Mouse (Mus musculus) brain, embryonic 14.5 days (tissue): ENCODE results near the gene Wdr90.

ENCODE experiments used
- CTCF ChIP-seq: fragments of 200-500 bp; IDR thresholded peaks from 2 replicates; pipeline ENCODE4 v1.5.1; 2012; ENCODE audit warnings: inconsistent platforms, mild to moderate bottlenecking, moderate library complexity, borderline replicate concordance; ENCODE audit not compliant: insufficient read depth, insufficient read length; ENCODE audit errors: extremely low read depth
- POLR2A ChIP-seq: fragments of 200-500 bp; IDR thresholded peaks from 2 replicates; pipeline ENCODE4 v1.6.1; 2012; ENCODE audit warnings: mild to moderate bottlenecking, inconsistent platforms, borderline replicate concordance; ENCODE audit not compliant: poor library complexity, insufficient read depth, insufficient read length, severe bottlenecking; ENCODE audit errors: extremely low read depth

GRCm38 (mm10) chr17:25833291-25833663 lies 28.0 kb downstream of the Wdr90 start, which contains the start of gene Stub1:
- TF ChIP-seq POLR2A (no peak), CTCF (no peak)
